Mouse (Mus musculus) liver, embryonic 16.5 days (tissue): ENCODE measurements around the gene Plppr1. TPM values are rescaled to one million over a fixed set of nuclear protein-coding genes. Genes with fewer than 3 reads are reported as not detected.

ENCODE experiments used
- ATAC-seq: fragments of 200-750 bp; cut with Nextera tagmentation; 2 replicates; pipeline ENCODE4 v1.8.0; 2017; ENCODE audit warnings: low read depth, mild to moderate bottlenecking, moderate number of reproducible peaks, moderate library complexity
- H3K27ac ChIP-seq: fragments of 300-500 bp; sonication (generic); 2 replicates; pipeline ENCODE4 v1.5.1; 2014; ENCODE audit warnings: mild to moderate bottlenecking, low read length
- H3K27me3 ChIP-seq: fragments of 300-500 bp; sonication (generic); 2 replicates; pipeline ENCODE4 v1.6.1; 2014; ENCODE audit warnings: low read depth, low read length, mixed read lengths; ENCODE audit not compliant: control insufficient read depth, insufficient read depth
- H3K36me3 ChIP-seq: fragments of 300-500 bp; sonication (generic); 2 replicates; pipeline ENCODE4 v1.6.1; 2014; ENCODE audit warnings: mild to moderate bottlenecking; ENCODE audit not compliant: control insufficient read depth, insufficient read depth
- H3K4me1 ChIP-seq: fragments of 300-500 bp; sonication (generic); 2 replicates; pipeline ENCODE4 v1.6.1; 2014; ENCODE audit warnings: low read depth, low read length, mixed read lengths; ENCODE audit not compliant: control insufficient read depth
- H3K4me2 ChIP-seq: fragments of 300-500 bp; sonication (generic); 2 replicates; pipeline ENCODE4 v1.6.1; 2014; ENCODE audit warnings: low read depth, low read length, mixed read lengths
- H3K4me3 ChIP-seq: fragments of 300-500 bp; sonication (generic); 2 replicates; pipeline ENCODE4 v1.5.1; 2014; ENCODE audit warnings: low read depth, mild to moderate bottlenecking, low read length
- H3K9ac ChIP-seq: fragments of 300-500 bp; sonication (generic); 2 replicates; pipeline ENCODE4 v1.6.1; 2014; ENCODE audit warnings: low read depth, low read length
- H3K9me3 ChIP-seq: fragments of 300-500 bp; sonication (generic); replicated peaks from 2 replicates; pipeline ENCODE4 v1.6.1; 2016; ENCODE audit warnings: low read length; ENCODE audit not compliant: control insufficient read depth
- WGBS: fragments of 180-500 bp; shearing (Covaris S2); extraction: QIAGEN DNeasy Blood & Tissue Kit; methylation state at CpG from one replicate; pipeline ENCODE4 v1.1.7; 2014; ENCODE audit not compliant: insufficient replicate concordance; 5-methylcytosine and 5-hydroxymethylcytosine counted together
- polyA plus RNA-seq: library from polyadenylated mRNA; unstranded; fragments of >200 nt; fragmentation: Nextera tagmentation; extraction: Ambion mirVana; gene quantifications from 2 replicates; pipeline ENCODE4 v1.2.1, GENCODE M21; 2015

Plppr1 gene
- polyA plus RNA-seq, 1 experiment from 2014 or later, result 0.96 TPM

DNA sequence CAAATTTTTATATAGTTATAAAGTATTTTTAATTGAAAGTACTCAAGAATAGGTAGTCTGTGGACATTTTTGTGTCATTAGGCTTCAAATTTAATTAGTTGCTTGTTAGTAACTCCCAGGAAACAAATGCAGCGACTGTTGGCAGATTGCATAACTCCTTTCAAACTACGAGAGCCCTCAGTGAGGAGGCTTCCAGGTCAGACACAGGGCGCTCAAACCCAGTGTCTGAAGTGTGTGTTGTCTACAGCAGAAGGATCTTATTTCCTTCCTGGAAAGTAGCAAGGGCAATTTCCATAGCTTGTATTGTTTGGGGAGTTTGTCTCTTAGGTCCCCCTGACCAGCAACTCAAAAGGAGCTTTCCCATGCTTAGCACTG, 173.9 kb downstream of the Plppr1 start:
- 32% methylated on average over 3 of the region's 3 CpGs for WGBS
- no peaks in the 10 kb centered on the region for H3K9me3 ChIP-seq
- no peak for ATAC-seq
- no peak overlapping the region for H3K27ac ChIP-seq
- no peak overlapping the region for H3K4me3 ChIP-seq
- H3K27me3 ChIP-seq, result no peaks in the 10 kb centered on the region
- no peaks in the 10 kb centered on the region for H3K4me1 ChIP-seq
- no peak overlapping the region for H3K9ac ChIP-seq
- H3K4me2 ChIP-seq, result no peak overlapping the region
- no peaks in the 10 kb centered on the region for H3K36me3 ChIP-seq

DNA sequence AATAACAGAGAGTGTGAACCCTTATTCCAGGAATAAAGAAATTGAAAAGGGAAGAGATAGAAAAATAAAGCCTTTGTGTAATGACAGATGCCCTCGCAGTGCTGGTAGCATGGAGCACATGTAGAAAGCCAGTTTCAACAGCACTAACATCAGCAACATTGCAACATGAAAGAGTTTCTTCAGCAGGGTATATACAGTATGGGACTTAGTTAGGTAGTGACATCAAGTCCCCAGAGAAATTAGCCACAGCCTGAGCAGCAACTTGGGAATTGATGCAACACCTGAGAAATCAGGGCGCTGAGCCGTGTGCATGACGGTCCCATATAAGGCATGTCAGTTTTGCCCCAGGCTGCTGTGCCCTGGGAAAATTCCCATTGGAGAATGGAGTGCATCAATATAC, 179.0 kb downstream of the Plppr1 start:
- no peaks in the 10 kb centered on the region for H3K9me3 ChIP-seq
- H3K27ac ChIP-seq, result no peak overlapping the region
- H3K36me3 ChIP-seq, result no peaks in the 10 kb centered on the region
- no peaks in the 10 kb centered on the region for H3K4me1 ChIP-seq
- H3K27me3 ChIP-seq, result no peaks in the 10 kb centered on the region
- WGBS, result 79% methylated on average over 4 of the region's 4 CpGs
- no peak for ATAC-seq
- no peak overlapping the region for H3K4me3 ChIP-seq
- H3K9ac ChIP-seq, result no peak overlapping the region
- no peak overlapping the region for H3K4me2 ChIP-seq

DNA sequence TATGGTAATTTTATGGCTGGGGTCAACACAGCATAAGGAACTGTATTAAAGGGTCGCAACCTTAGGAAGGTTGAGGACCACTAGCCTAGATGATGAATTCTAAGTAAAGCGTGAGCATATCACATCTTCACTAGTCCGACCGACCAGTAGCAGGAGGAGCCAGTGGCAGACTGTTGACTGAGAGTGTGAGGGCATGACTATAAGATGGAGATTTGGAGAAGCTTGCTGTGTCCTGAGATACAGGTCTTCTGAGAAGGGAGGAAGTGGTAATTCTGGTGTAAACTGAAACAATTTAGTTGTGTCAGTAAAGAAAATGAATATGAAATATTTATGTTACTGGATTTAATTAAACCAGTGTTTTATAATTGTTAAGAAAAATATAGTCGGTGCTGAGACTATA, 180.4 kb downstream of the Plppr1 start:
- no peaks in the 10 kb centered on the region for H3K36me3 ChIP-seq
- 72% methylated on average over 5 of the region's 5 CpGs for WGBS
- H3K4me3 ChIP-seq, result no peak overlapping the region
- ATAC-seq, result no peak
- H3K4me2 ChIP-seq, result no peak overlapping the region
- no peak overlapping the region for H3K27ac ChIP-seq
- H3K4me1 ChIP-seq, result no peaks in the 10 kb centered on the region
- H3K27me3 ChIP-seq, result no peaks in the 10 kb centered on the region
- no peaks in the 10 kb centered on the region for H3K9me3 ChIP-seq
- no peak overlapping the region for H3K9ac ChIP-seq

DNA sequence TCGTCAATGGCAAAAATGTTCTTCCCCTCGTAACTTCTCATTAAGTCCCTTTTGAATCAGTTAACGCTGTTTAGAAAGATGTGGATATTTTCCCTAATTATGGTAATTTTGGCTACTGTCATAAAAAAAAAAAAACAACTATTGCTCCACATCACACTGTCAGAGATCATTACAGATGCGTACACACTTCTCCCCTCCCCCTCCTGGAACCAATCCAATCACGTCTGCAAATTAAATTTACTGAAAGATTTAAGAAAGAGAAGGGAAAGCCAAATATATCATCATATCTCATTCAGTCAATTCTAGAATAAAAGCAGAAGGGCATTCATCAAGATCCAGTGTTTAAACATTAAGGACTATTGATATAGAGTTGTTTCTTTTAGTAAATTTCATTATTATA, 185.7 kb downstream of the Plppr1 start:
- Histone ChIP-seq H3K4me2 (no peak overlapping the region), H3K4me1 (no peaks in the 10 kb centered on the region), H3K27ac (no peak overlapping the region), H3K9me3 (no peaks in the 10 kb centered on the region), H3K36me3 (no peaks in the 10 kb centered on the region), H3K27me3 (no peaks in the 10 kb centered on the region), H3K9ac (no peak overlapping the region), H3K4me3 (no peak overlapping the region)
- no peak for ATAC-seq
- 53% methylated on average over 5 of the region's 5 CpGs for WGBS

DNA sequence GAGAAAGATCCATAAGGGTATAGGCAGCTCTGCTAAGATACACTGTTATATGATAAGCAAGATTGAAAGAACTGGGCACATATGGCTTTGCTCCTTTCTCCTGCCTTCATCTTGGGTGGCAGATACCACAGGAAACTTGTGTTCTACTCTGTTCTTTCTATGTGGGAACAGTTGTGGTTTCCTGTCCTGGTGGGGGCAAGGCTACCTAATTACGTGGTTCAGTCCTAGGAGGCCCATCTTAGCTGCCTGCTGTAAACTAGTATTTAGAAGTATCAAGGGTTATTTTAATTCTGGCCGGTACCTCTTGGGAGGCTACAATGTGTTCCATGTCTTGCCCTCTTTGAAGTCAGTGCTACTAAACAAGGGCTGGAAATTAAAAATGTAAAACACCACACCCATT, 186.2 kb downstream of the Plppr1 start:
- H3K27me3 ChIP-seq, result no peaks in the 10 kb centered on the region
- no peak overlapping the region for H3K27ac ChIP-seq
- 15% methylated on average over 2 of the region's 2 CpGs for WGBS
- H3K9me3 ChIP-seq, result no peaks in the 10 kb centered on the region
- H3K4me2 ChIP-seq, result no peak overlapping the region
- no peaks in the 10 kb centered on the region for H3K36me3 ChIP-seq
- H3K9ac ChIP-seq, result no peak overlapping the region
- no peak for ATAC-seq
- no peaks in the 10 kb centered on the region for H3K4me1 ChIP-seq
- no peak overlapping the region for H3K4me3 ChIP-seq

DNA sequence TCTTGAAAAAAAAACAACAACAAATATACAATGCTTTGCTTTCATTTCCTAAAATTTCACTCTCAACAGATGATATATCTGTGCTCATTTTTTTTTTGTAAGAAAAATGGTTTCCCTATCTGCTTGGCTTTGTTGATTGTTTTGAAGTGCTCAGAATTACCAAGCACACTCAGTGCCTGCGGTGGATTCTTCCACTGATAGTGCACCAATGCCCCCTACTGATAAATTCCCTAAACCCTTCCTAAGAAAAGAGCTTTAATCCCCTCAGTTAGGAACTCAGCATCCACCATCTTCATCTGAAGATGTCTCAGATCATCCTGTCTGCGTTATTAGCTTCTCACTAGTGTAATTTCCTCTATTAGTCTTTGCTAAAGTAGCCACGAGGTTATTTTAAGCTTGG, 192.2 kb downstream of the Plppr1 start:
- Histone ChIP-seq H3K4me2 (no peak overlapping the region), H3K9me3 (no peaks in the 10 kb centered on the region), H3K4me1 (no peaks in the 10 kb centered on the region), H3K27ac (no peak overlapping the region), H3K36me3 (no peaks in the 10 kb centered on the region), H3K4me3 (no peak overlapping the region), H3K27me3 (no peaks in the 10 kb centered on the region), H3K9ac (no peak overlapping the region)
- ATAC-seq, result no peak
- 12% methylated on average over 3 of the region's 3 CpGs for WGBS

DNA sequence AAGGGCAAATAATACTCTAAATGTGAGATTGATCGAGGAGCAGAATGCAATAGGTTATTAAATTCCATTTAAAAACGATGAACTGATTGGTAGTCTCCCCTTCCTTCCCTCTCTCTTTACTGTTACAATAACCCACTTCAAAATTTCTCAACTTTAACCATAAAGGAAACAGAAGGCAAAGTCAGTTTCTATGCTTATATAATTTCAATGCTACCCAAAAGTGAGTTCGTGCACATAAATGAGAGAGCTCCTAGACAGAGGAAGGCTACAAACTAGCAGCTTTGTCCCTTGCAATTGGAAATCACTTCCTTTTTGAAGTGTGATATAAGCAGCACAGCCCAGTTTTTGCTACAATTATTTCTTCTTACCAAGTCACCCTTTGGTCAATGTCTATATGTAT, 193.1 kb downstream of the Plppr1 start:
- H3K27ac ChIP-seq, result no peak overlapping the region
- H3K27me3 ChIP-seq, result no peaks in the 10 kb centered on the region
- ATAC-seq, result no peak
- H3K36me3 ChIP-seq, result no peaks in the 10 kb centered on the region
- H3K9ac ChIP-seq, result no peak overlapping the region
- H3K4me3 ChIP-seq, result no peak overlapping the region
- H3K4me1 ChIP-seq, result no peaks in the 10 kb centered on the region
- H3K4me2 ChIP-seq, result no peak overlapping the region
- WGBS, result 46% methylated on average over 3 of the region's 3 CpGs
- H3K9me3 ChIP-seq, result no peaks in the 10 kb centered on the region

DNA sequence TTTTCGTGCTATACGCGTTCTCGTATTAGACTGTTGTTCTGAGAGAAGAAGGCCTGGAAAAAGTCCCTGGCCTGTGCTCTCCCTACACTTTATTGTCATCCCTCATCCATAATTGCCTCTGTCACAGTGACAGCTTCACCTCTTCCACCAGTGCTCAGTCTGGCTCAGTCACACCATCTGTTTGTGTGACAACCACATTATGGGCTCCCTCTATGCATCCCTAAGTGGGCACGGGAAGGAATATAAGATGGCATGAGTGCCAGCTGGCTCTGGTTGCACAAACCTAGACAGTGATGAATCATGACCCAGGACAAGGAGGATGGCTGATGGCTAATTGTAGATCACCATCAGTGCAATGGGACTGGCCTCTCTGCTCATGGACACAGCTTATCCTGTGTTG, 219.4 kb downstream of the Plppr1 start:
- WGBS, result 80% methylated on average over 5 of the region's 5 CpGs
- H3K4me2 ChIP-seq, result no peak overlapping the region

DNA sequence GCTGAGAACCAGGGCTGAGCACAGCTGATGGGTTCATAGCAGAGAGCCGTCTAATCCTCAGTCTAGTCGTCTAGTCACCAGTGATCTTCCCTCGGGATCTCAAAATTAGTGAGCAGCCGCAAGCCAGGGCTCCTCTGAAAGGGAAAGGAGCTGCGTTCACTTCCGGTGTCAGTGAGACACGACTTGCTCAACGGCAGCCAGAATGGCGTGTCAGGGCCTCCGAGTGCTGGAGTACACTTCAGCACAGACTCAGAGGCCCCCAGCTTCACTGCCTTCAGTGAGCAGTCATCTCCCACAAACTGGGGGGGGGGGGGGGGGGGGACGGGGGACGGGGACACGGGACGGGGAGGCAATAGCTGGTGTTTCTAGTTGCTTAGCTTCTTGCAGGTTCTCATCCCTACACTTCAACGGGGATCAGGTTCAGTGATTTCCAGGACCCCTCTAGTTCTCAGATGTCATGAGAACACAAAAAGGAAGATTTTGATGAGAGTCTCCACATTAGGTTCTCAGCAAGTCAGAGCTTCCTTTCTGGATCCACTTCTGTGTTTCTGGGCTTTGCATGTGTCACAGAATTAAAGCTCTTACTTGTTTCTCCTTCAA, 225.7 kb downstream of the Plppr1 start:
- 76% methylated on average over 15 of the region's 15 CpGs for WGBS
- Histone ChIP-seq H3K36me3 (no peaks in the 10 kb centered on the region), H3K27ac (no peak overlapping the region), H3K9ac (no peak overlapping the region), H3K9me3 (no peaks in the 10 kb centered on the region), H3K27me3 (no peaks in the 10 kb centered on the region), H3K4me2 (no peak overlapping the region), H3K4me3 (no peak overlapping the region), H3K4me1 (no peaks in the 10 kb centered on the region)
- no peak for ATAC-seq

More for the DNA sequence above, 219.4 kb downstream of the Plppr1 start:
- Histone ChIP-seq H3K4me1 (no peaks in the 10 kb centered on the region), H3K9me3 (no peaks in the 10 kb centered on the region), H3K9ac (no peak overlapping the region), H3K4me3 (no peak overlapping the region), H3K27ac (no peak overlapping the region), H3K36me3 (no peaks in the 10 kb centered on the region), H3K27me3 (no peaks in the 10 kb centered on the region)
- no peak for ATAC-seq
